ENCODE assay signal across 8 mouse cellular contexts in the genomic region with DNA sequence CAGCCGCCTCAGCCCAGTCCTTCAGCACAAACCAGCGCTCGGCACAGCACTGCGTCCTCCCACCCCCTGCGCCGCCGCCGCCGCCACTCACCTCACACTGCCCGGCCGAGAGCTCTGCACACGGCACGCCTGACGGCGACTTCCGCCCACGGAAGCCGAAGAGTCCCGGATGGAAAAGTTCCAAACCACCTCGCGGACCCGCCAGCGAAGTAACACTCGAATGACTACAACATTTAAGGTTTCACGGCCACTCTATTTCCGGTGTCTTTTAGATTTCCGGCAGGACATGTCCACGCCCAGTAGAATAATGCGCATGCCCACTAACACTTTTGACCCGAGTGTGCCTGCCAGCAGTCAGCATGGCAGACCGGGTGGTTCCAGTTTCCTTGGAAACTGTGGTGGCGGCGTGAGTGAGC. TPM values are rescaled to one million over a fixed set of nuclear protein-coding genes. Genes with fewer than 3 reads are reported as not detected.
DNase-seq lines count a peak whose midpoint lies in the region; ATAC-seq and TF ChIP-seq lines count a peak whose summit lies in the region.

A gene (minus strand): TSS at position 282 of the 416 bp plus-strand sequence.

- H3K4me2 ChIP-seq in kidney, embryonic 14.5 days (replicated peaks; ENCODE audit: low read depth, low read length), result peak within 1 kb of the TSS; percentile 79
- peak within 1 kb of the TSS; percentile 82 for H3K4me2 ChIP-seq in limb, embryonic 15.5 days

- H3K4me1 ChIP-seq in bone marrow macrophage, adult 2 months (ENCODE audit: control insufficient read depth, insufficient read depth, low read length), result peaks cover 29% of the 10 kb centered on the region
- H3K4me1 ChIP-seq in embryonic fibroblast, embryonic 13.5 days (ENCODE audit: control insufficient read depth, insufficient read depth, low read length), result no peaks in the 10 kb centered on the region
- 0 out of 2 replicates have a peak, but pooled peaks cover 4% of the 10 kb centered on the region for H3K4me1 ChIP-seq in kidney, embryonic 14.5 days (ENCODE audit: control insufficient read depth, insufficient read depth, low read length)
- peaks cover 10% of the 10 kb centered on the region; the same call in 1 of the 2 replicates for H3K4me1 ChIP-seq in limb, embryonic 15.5 days

- H3K27ac ChIP-seq in bone marrow macrophage, adult 2 months (ENCODE audit: insufficient read depth, low read depth, low read length), result peak within 1 kb of the TSS; percentile 93
- peak within 1 kb of the TSS; percentile 34 for H3K27ac ChIP-seq in embryonic fibroblast, embryonic 13.5 days (ENCODE audit: insufficient read depth, low read length)
- peak within 1 kb of the TSS; percentile 78 for H3K27ac ChIP-seq in kidney, embryonic 14.5 days (ENCODE audit: low read depth, low read length)
- peak within 1 kb of the TSS; percentile 89 for H3K27ac ChIP-seq in limb, embryonic 15.5 days

- peak; percentile 94 for DNase-seq in A20 (ENCODE audit: low read depth, low spot score)
- DNase-seq in heart, adult 9 months (ENCODE audit: low spot score in 2 of 2), result peak; percentile 95
- DNase-seq in monocyte, adult 2 months (ENCODE audit: low read depth in 1 of 2, low spot score in 2 of 2), result peak; percentile 87 to 88
- peak; percentile 90 to 92 for DNase-seq in spleen, postnatal 36 days (ENCODE audit: low spot score in 2 of 2)

- TF ChIP-seq POLR2A in bone marrow macrophage, adult 2 months (IDR thresholded peaks at IDR 0.05; ENCODE audit: borderline replicate concordance, low read depth, low read length), result no peak
- peak; percentile 30 for TF ChIP-seq POLR2A in embryonic fibroblast, embryonic 13.5 days (IDR thresholded peaks at IDR 0.05; ENCODE audit: low read depth, low read length)

- peak within 1 kb of the TSS; percentile 84 for H3K9ac ChIP-seq in kidney, embryonic 14.5 days (ENCODE audit: low read depth, low read length)
- peak within 1 kb of the TSS; percentile 56 for H3K9ac ChIP-seq in limb, embryonic 15.5 days

- no peaks in the 10 kb centered on the region for H3K9me3 ChIP-seq in kidney, embryonic 14.5 days (ENCODE audit: control insufficient read depth, low read length)
- no peaks in the 10 kb centered on the region for H3K9me3 ChIP-seq in limb, embryonic 15.5 days

- no peaks in the 10 kb centered on the region for H3K27me3 ChIP-seq in kidney, embryonic 14.5 days (ENCODE audit: control insufficient read depth, insufficient read depth, low read length)
- no peaks in the 10 kb centered on the region for H3K27me3 ChIP-seq in limb, embryonic 15.5 days

- ATAC-seq in kidney, embryonic 14.5 days (ENCODE audit: low FRiP score, low TSS enrichment), result peak; percentile 95
- ATAC-seq in limb, embryonic 15.5 days (ENCODE audit: insufficient number of reproducible peaks, low FRiP score, low TSS enrichment, low read depth), result peak; percentile 92

- no peak for TF ChIP-seq CTCF in bone marrow macrophage, adult 2 months (IDR thresholded peaks at IDR 0.05; ENCODE audit: low read depth, low read length)
- TF ChIP-seq CTCF in embryonic fibroblast, embryonic 13.5 days (IDR thresholded peaks at IDR 0.05; ENCODE audit: borderline replicate concordance, insufficient read depth, low read length), result no peak

- peaks cover 17% of the 10 kb centered on the region for H3K36me3 ChIP-seq in kidney, embryonic 14.5 days (ENCODE audit: control insufficient read depth, insufficient read depth, low read length)
- peaks cover 22% of the 10 kb centered on the region for H3K36me3 ChIP-seq in limb, embryonic 15.5 days

- under 1% methylated on average over 33 of the region's 33 CpGs for WGBS in kidney, embryonic 14.5 days
- whole genome bisulfite sequencing in limb, embryonic 15.5 days, result under 1% methylated on average over 32 of the region's 33 CpGs

- H3K4me3 ChIP-seq in bone marrow macrophage, adult 2 months (ENCODE audit: insufficient read depth, low read length), result peak within 1 kb of the TSS; percentile 98
- peak within 1 kb of the TSS; percentile 92 for H3K4me3 ChIP-seq in embryonic fibroblast, embryonic 13.5 days (ENCODE audit: insufficient read depth, low read length)
- peak within 1 kb of the TSS; percentile 84 for H3K4me3 ChIP-seq in kidney, embryonic 14.5 days (ENCODE audit: low read length)
- H3K4me3 ChIP-seq in limb, embryonic 15.5 days, result peak within 1 kb of the TSS; percentile 75

RNA-seq across cellular contexts. Expression of the gene that starts here (rescaled TPM):
- polyA plus RNA-seq in bone marrow macrophage, adult 2 months (2012; ENCODE audit: insufficient read depth, insufficient read length, missing spikeins), result 29.9 and 33.0 TPM in 2 replicates
- 18.9 and 19.4 TPM in 2 replicates for polyA plus RNA-seq in embryonic fibroblast, embryonic 13.5 days (2011; ENCODE audit: insufficient read length, low read depth, missing spikeins)
- polyA plus RNA-seq in kidney, embryonic 14.5 days (2014; fragmentation: Nextera tagmentation; extraction: Ambion mirVana), result 9.0 and 14.7 TPM in 2 replicates
- 15.0 and 15.5 TPM in 2 replicates for polyA plus RNA-seq in limb, embryonic 15.5 days (2015; fragmentation: Nextera tagmentation; extraction: Ambion mirVana)

Comparison
In these comparisons a context has a peak if more than half of its experiments do, and no peak if none do; other contexts are left out.
1. Peak in every context shown above with its lines: DNase-seq, ATAC-seq, H3K4me3 ChIP-seq and H3K27ac ChIP-seq.
2. H3K27ac ChIP-seq: peak in every context shown above with its lines; median percentile 93 in bone marrow macrophage, adult 2 months; 89 in limb, embryonic 15.5 days; 78 in kidney, embryonic 14.5 days; 34 in embryonic fibroblast, embryonic 13.5 days.